Mouse (Mus musculus) urinary bladder, postnatal 10 days (tissue): ENCODE results near the gene Hnrnpul1.

Experiments used
- DNase-seq: peaks from one replicate; pipeline ENCODE4 v3.0.0; 2022; ENCODE audit warnings: low spot score

Gene Hnrnpul1

GRCm38 (mm10) chr7:25687811-25688401 lies 66.7 kb downstream of the Hnrnpul1 start:
- no peak for DNase-seq

GRCm38 (mm10) chr7:25686680-25687531 lies 67.7 kb downstream of the Hnrnpul1 start, which contains the start of gene Tgfb1:
Gene Tgfb1 (plus strand): TSS chr7:25687002.
- DNase-seq: peak; percentile 45

- DNase-seq: no peak
These were observed 68.6 kb downstream of the Hnrnpul1 start for GRCm38 (mm10) chr7:25685926-25686470.

GRCm38 (mm10) chr7:25684659-25685058 lies 69.9 kb downstream of the Hnrnpul1 start:
- DNase-seq: no peak

GRCm38 (mm10) chr7:25683474-25684180 lies 70.9 kb downstream of the Hnrnpul1 start:
- DNase-seq: no peak

- no peak for DNase-seq
These were observed 73.0 kb downstream of the Hnrnpul1 start for GRCm38 (mm10) chr7:25681341-25682231.

- DNase-seq: peak; percentile 83
These were observed 73.9 kb downstream of the Hnrnpul1 start, which contains the start of gene B9d2 for GRCm38 (mm10) chr7:25680514-25681258. Gene B9d2 (plus strand): TSS chr7:25680780.

- DNase-seq: no peak
These were observed 74.6 kb downstream of the Hnrnpul1 start for GRCm38 (mm10) chr7:25679971-25680370.

GRCm38 (mm10) chr7:25677013-25677412 lies 77.5 kb downstream of the Hnrnpul1 start:
- DNase-seq: no peak

- DNase-seq: peak; percentile 41
These were observed 78.3 kb downstream of the Hnrnpul1 start for GRCm38 (mm10) chr7:25676085-25676781.

- DNase-seq: no peak
These were observed 79.2 kb downstream of the Hnrnpul1 start for GRCm38 (mm10) chr7:25675405-25675804.

GRCm38 (mm10) chr7:25674719-25675300 lies 79.7 kb downstream of the Hnrnpul1 start, which contains the start of gene Tmem91:
Gene Tmem91 (minus strand): TSS chr7:25675166.
- DNase-seq: no peak

- no peak for DNase-seq
These were observed 80.3 kb downstream of the Hnrnpul1 start for GRCm38 (mm10) chr7:25674297-25674696.

GRCm38 (mm10) chr7:25672442-25672841 lies 82.1 kb downstream of the Hnrnpul1 start:
- no peak for DNase-seq

GRCm38 (mm10) chr7:25671686-25672085 lies 82.9 kb downstream of the Hnrnpul1 start:
- no peak for DNase-seq
